Mouse (Mus musculus) forelimb bud, embryonic 11.5 days (tissue): ENCODE results near the gene Isoc2b.
A peak's percentile ranks its signal among the peaks of the same experiment; 100 is the strongest.
"Not testable (repeated sequence)": the region's sequence is repeated elsewhere in the genome, so short reads cannot be mapped to it uniquely, and the experiment has no call there.

Experiments used
- DNase-seq: peaks from one replicate; pipeline ENCODE4 v3.0.0-alpha.2; 2012; ENCODE audit warnings: low read depth, low spot score

Gene Isoc2b

DNA sequence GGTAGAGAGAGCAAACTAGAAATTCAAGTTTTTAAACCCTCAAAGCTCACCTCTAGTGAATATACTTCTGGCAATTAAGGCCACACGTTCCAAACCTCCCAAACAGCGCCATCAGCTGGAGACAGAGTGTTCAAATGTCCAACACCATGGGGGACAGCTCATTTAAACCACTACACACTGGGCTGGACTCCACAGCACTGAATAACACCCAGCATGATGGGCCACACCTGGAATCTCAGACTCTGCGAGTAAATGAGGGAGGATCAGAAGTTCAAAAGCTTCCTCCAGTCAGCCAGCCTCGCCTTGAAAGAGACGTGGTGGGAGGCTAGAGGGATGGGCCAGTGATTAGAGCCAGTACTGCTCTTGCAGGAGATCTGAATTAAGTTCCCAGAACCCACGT, at the start of gene Isoc2b:
TSS of gene Isoc2b (minus strand) at position 126 of the 400 bp plus-strand sequence.
- no peak for DNase-seq

DNA sequence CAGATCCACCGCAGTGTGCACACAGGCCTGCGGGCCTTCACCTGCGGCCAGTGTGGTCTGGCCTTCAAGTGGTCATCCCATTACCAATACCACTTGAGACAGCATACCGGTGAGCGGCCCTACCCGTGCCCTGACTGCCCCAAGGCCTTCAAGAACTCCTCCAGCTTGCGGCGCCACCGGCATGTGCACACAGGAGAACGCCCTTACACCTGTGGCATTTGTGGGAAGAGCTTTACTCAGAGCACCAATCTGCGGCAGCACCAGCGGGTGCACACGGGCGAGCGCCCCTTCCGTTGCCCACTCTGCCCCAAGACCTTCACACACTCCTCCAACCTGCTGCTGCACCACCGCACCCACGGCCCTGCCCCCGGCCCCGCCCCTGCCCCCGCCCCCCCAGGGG, 49.0 kb upstream of the Isoc2b start:
- DNase-seq, result no peak

DNA sequence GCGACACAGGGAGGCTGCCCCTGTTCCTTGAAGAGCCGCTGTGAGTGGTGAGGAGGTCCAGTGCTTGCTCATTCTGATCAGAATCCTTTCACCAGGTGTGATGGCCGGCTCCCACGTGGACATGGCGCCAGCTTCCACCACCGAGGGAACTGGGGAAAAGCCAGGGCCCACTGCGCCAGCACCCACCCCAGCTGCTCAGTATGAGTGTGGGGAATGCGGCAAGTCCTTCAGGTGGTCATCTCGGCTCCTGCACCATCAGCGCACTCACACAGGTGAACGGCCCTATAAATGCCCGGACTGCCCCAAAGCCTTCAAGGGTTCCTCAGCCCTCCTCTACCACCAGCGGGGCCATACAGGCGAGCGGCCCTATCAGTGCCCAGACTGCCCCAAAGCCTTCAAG, 48.6 kb upstream of the Isoc2b start:
- no peak for DNase-seq

- no peak for DNase-seq
Observed at GRCm38 (mm10) chr7:4917494-4917893, 47.4 kb upstream of the Isoc2b start.

GRCm38 (mm10) chr7:4915669-4916416, 45.8 kb upstream of the Isoc2b start:
- no peak for DNase-seq

DNA sequence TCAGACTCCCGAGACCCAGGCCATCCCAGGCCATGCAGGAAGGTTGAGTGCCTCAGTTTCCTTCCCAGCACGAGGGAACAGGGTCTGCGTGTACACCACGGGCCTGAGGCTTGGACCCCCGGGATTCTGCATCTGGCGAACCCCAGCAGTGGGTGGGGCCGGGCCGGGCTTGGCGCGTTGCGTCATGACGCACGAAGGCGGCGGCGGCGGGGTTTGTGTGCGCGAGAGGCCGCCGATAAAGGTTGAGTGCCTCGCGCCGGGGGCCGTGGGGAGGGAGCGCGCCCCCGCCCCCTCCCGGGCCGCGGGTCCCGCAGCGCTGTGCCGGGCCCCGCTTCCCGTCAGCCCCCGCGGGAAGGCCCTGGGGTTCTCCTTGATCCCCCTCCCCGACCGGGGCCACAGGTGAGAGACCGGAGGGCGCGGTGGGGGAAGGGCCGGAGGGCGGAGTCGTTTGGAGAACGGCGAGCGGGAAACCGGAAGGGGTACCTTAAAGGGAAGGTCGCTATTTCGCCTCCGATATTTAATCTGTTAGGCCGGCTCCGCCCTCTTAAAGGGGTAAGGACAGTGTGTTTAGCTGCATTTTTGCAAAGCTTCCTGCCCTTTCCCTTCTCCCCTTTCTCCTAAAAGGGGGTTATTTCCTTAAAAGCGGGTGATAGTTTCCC, 45.1 kb upstream of the Isoc2b start, which contains the start of gene Zfp628:
TSS of gene Zfp628 (plus strand) at position 211 of the 659 bp plus-strand sequence.
- peak; percentile 97 for DNase-seq

DNA sequence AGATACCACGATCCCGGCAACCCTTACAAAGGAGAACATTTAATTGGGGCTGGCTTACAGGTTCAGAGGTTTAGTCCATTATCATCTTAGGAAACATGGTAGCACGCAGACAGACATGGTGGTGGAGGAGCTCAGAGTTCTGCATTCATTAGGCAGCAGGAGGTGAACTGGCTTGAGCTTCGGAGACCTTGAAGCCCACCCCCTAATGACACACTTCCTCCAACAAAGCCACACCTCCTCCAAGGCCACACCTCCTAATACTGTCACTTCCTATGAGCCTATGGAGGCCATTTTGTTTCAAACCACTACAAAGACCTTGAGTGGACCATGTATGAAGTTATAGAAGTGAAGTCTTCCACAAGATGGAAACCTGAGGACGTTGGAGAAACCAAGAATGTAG, 42.2 kb upstream of the Isoc2b start:
- no peak for DNase-seq

GRCm38 (mm10) chr7:4911561-4911960, 41.5 kb upstream of the Isoc2b start:
- peak; percentile 57 for DNase-seq

- DNase-seq, result no peak
Observed at GRCm38 (mm10) chr7:4906466-4906950, 36.5 kb upstream of the Isoc2b start, which contains the start of gene Gm36210. TSS of gene Gm36210 (minus strand) at chr7:4906516.

- DNase-seq, result no peak
Observed at GRCm38 (mm10) chr7:4902404-4902803, 32.3 kb upstream of the Isoc2b start.

- peak; percentile 24 for DNase-seq
Observed at GRCm38 (mm10) chr7:4901171-4901570, 31.1 kb upstream of the Isoc2b start.

DNA sequence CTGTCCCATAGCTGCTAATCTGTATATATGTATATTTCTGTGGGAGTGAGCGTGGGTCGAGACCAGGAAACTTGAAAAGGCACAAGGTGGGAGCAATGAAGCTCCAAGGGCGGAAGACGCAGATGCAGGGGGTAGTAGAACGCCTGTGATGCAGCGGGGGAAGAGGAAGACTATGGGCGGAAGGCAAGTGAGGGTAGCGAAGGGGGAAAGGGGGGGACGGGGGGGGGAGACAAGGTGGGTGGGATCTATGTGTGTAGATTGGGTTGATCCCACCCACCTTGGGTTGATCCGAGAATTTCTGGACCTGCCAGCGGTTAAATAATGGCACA, 30.4 kb upstream of the Isoc2b start:
- no peak for DNase-seq

DNA sequence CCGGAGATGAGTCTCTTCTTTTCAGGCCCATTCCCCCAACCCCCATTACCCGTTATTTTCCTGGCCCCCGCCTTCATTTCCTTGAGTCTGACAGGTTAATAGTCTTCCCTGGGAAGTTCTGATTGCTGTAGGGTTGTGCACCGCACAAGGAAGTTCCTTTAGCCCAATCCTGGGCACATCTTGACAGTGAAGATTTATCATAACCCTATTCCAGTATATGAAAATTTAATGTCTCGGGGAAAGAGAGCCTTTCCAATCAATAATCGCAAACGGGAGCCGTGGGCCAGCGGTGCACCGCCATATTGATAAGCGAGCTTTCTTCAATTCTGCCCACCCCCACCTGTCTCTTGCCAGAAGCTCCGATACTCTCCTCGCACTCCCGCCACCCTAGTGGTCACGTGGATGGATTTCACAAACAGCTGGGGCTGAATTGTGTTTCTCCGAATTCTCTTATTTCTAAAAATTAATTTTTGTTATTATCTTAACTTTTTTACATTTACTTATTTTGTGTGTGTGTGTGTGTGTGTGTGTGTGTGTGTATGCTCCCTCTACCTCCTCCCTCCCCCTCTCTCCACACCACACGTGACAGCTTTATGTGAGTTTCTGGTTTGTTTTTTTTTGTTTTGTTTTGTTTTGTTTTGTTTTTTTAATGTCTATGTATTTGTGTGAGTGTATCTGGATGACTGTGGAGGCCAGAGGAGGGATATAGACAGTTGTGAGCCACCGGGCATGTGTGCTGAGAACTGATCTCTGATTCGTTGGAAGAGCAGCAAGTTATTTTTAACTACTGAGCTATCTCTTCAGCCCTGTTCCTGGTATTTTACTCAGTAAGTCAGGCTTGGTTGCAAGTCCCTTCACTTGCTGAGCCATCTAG, 29.8 kb upstream of the Isoc2b start:
- no peak for DNase-seq

GRCm38 (mm10) chr7:4898851-4899648, 29.0 kb upstream of the Isoc2b start:
- no peak for DNase-seq

DNA sequence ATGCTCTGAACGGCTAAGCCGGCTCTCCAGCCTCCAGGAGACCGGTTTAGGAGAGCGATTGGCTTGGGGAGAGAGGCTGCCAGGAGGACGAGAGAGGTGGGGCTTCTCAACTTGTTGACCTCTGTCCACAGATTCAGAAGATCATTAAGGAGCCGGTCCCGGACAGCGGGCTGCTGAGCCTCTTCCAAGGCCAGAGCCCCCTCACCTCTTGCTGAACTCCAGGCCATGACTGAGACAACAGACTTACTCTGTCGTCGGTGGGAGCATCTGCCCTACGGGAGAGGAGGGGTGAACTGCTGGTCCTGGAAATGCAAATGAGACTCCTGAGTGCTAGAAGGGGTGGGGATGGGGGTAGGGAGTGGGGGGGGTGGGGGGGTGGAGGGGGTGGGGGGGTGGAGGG, 25.1 kb upstream of the Isoc2b start:
- no peak for DNase-seq

DNA sequence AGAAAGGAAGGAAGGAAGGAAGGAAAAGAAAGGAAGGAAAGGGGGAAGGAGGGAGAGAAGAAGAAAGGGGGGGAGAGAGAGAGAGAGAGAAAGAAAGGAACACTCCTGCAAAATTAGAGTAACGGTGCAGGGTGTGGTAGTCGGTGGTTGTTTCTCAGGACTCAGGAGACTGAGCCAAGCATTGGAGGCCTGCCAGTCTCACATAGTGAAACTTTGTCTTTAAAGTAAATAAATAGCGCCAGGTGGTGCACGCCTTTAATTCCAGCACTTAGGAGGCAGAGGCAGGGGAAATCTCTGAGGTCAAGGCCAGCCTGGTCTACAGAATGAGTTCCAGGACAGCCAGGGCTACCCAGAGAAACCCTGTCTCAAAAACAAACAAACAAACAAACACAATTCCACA, 16.6 kb upstream of the Isoc2b start:
- DNase-seq, result no peak

GRCm38 (mm10) chr7:4879036-4879435, 9.0 kb upstream of the Isoc2b start:
- not testable (repeated sequence) for DNase-seq

- no peak for DNase-seq
Observed at GRCm38 (mm10) chr7:4878186-4878585, 8.1 kb upstream of the Isoc2b start.

DNA sequence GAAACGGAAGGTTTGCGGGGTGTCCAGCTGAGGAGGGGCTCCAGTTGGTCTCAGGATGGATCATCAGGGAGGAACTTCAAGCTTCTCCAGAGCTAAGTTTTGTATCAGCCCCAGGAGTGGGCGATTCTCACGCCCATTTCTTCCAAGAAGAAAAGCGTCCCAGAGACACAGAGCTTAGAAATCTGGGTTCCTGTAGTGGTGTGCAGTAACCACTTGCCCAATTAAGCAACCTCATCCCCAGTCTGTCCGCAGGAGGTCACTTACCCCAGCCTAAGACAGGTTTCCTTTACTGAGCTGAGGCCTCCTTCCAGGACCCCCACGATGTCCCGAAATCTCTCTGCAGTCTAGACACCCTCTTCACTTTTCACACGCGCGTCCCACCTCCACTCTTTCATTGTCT, 7.2 kb upstream of the Isoc2b start:
- no peak for DNase-seq

- peak; percentile 95 for DNase-seq
Observed at GRCm38 (mm10) chr7:4876753-4877221, 6.7 kb upstream of the Isoc2b start, which contains the start of gene Isoc2a. TSS of gene Isoc2a (plus strand) at chr7:4877153.

GRCm38 (mm10) chr7:4866631-4867180, 3.4 kb downstream of the Isoc2b start:
- no peak for DNase-seq
